Mouse (Mus musculus): ENCODE measurements at regions not wholly inside any gene's neighbourhood (a gene's known extent, or its start where the extent isn't known, plus 50 kb on each side); places are given as distances from the start of the nearest gene placed in this dataset.

DNA sequence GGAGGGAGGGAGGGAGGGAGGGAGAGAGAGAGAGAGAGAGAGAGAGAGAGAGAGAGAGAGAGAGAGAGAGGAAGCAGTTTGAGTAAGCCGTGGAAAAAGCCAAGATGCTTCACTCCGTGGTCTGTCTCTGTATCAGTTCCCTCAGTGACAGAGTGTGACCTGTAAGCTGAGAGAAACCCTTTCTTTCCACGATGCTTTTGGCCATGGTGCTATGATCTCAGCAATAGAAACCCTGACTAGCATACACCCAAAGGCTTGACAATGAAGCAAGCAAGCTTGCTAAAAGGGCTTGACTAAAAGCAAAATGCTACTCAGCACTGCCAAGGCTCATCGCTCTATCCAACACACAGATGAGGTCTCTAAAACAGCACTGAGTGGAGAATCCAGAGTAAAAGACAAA is 57.4 kb upstream of the Mef2a start:
- ATAC-seq (replicated peaks; ENCODE audit: low read depth, poor library complexity, severe bottlenecking): no peak

DNA sequence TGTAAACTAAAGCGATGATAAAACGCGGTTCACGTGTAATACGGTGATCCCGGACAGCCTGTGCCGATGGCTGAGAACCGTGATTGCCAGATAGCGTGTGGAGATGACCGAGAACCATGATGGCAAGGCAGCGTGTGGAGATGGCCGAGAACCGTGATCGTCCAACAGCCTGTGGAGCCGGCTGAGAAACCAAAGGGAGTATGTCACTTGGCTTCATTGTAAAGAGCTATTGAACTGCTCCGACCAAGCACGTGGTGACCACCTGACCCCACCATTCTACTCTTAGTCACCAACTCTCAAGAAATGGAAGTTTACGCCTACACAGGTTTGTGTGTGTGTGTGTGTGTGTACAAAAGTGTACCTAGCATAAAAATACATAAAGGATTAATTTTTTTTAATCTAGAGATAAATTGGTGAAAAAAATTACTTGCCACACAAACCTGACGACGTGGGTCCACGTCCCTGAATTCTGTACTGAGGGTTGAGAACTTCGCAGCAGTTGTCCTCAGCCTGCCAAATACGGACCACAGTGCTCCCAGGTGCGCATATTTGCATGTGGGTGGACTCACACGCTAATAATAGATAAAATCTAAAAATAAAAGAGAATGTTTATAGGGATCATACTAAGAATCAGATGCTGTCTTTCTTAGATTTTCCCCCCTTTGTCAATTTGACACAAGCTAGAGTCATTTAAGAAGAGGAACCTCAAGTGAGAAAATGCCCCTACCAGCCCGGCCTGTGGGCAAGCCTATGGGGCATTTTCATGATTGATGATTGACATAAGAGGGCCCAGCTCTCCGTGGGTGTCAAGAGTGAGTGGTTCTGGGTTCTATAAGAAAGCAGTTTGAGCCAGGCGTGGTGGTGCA is 56.6 kb upstream of the Mef2a start:
- ATAC-seq (replicated peaks; ENCODE audit: low read depth, poor library complexity, severe bottlenecking): no peak

DNA sequence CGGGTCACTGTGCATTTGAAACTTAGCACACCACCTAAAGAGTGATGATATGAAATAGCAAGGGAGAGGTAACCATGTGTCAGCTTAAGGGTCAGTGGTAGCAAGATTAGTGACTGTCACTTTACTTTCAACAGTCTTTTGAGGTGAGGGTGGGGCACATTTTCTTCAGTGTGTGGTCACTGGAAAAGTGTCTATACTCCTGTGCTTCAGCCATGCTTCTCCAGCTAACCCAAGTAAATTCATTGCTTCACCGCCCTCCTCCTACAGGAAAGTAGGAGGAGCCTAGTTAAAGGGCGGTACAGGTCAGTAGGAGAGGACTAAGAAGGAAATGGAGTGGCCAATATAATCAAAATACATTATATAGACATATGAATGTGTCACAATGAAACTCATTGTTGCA is 55.7 kb upstream of the Mef2a start:
- ATAC-seq (replicated peaks; ENCODE audit: low read depth, poor library complexity, severe bottlenecking): no peak

DNA sequence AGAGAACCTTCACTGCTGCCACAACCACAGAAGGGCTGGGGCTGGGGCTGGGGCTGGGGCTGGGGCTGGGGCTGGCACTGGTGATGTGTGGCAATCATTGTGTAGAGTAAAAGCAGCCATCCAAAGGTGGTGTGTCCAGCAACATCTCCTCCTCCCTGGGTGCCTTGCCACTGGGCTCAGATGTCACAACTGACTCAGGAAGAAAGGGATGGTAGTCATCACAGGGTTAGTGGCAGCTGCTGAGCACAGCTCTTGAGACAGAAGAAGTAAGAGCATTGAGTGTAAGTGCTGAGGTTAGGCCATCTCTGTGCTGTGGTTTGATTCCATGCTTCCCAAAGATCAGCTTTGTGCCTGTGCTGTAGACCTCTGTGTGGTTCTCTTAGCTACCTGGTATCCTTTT is 53.4 kb upstream of the Mef2a start:
- no peak for ATAC-seq (replicated peaks; ENCODE audit: low read depth, poor library complexity, severe bottlenecking)

DNA sequence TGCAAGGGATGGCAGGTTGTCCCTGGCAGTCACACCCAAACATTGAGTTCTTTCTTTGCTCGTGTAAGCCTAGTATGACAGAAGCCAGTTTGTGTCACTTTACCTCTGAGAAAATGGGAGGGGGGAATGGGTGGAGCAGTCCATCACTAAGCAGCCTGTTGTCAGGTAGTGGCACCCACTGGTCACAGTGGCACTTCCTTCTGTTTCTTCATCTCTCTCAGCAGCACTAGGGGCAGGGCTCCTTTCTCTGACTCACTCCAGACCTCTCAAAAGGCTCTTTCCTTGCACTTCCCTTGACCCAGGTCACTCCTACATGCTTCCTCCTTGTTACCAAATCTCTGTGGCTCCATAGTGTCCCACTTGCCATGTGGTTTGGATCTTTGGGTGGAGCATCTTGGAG is 52.9 kb upstream of the Mef2a start:
- ATAC-seq (replicated peaks; ENCODE audit: low read depth, poor library complexity, severe bottlenecking): peak; percentile 63

DNA sequence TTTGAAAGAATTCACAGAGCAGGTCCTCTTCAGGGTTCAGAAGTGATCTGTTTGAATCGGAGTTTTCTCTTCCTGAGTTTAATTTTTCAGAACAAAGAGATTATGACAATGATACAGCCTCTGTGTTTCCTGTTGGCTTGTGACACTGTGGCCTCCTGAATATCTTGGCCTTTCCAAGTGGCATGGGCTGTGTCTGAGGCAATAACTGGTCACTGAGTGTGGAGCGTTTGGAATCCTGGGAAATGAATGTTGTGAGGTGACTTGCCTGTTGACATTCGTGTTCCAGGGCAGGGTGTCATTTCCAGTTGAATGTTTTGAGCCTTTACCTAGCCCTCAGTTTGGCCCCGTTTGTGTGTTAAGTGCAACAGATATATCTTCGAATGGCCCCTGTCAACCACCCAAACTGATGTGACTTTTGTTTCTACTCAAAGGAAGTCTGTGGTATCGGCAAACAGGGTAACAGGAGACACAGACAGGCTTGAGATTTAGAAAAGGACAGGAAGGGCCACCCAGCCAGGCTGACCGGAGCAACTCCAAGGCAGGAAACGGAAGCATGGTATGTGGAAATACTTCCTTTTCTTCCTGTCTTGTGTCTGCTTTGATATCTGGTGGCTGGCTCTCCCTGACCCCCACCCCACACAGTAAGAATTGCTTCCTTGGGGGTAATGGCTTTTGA is 52.3 kb upstream of the Mef2a start:
- peak; percentile 28; the same call in 1 of the 2 replicates for ATAC-seq (replicated peaks; ENCODE audit: low read depth, poor library complexity, severe bottlenecking)
